Mouse (Mus musculus): ENCODE results near the gene Ccdc6.

The Ccdc6 gene

DNA sequence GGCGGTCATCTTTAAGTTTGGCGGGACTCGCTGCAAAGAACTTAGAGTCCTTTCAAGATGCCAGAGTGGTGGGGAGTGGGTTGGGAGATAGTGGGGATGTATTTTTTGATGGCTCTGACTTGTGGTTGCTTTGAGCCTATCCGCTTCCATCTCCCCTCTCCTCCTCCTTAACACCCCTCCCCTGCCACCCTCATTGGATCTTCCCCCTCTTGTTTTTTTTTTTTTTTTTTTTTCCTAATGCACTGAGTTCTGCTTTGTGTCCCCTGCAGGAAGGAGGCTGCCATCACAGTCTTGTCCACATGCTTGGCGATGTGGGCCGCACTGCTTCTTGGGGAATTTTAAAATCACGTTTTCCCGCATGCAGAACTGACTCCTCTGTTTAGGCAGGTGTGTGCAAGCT, 31.5 kb downstream of the Ccdc6 start:
- no peak for DNase-seq (ENCODE audit: extremely low read depth, insufficient read length, low spot score)

DNA sequence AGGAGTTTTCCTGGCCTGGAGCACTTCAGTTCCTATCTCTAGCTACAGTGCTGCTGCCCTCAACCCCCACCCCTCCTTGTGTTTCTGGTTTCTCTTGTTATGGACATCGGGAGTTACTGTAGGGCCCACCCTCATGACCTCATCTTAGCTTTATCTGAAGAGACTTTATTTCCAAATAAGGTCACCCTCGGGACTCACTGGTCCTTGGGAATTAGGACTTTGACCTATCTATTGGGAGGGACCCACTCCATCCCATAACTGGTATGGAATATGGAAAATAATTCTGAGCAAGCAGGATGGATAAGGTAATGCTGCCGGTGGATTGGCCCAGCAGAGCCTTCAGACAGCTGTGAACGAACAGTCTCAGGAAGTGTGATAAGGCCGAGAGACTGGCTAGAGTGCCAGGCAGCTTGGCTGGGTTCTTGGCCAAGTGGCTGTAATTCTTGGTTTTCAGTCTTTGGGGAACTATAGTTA, 35.2 kb downstream of the Ccdc6 start:
- no peak for DNase-seq (ENCODE audit: extremely low read depth, insufficient read length, low spot score)

DNA sequence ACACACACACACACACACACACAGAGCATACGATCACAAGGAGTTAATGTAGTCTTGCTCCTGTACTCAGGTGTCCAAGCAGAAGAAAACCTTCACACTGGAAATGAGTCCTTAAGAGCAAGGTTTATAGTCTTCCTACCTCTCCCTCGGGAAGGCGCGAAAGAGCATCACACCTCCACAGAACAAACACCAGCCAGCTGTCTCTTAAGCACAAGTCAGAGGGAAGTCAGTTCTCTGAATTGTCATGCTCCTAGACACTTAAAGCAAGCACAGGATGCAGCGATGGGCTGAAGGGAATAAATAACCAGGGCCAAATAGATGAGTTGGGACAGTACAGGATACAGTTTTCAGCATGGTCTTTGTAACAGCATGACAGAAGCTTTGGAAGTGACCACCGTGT, 35.8 kb downstream of the Ccdc6 start:
- DNase-seq (ENCODE audit: extremely low read depth, insufficient read length, low spot score) = no peak

DNA sequence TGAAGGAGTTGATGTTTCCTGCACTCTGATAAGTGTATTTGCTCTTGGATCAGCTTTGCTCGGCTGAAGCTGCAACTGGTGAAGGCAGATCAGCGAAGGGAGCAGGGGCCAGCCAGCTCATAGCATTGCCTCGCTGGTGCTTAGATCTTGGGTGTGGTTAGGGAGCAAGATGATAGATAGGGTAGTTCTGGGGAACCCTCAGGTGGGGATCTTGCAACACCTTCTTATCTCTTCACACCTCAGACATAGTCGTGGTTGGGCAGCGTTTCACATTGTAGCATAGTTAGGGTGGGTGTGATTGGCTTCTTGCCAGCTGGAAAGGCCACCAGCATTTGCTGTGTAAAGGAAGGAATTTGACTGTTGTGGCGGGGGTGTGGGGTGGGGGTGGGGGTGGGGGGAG, 36.3 kb downstream of the Ccdc6 start:
- DNase-seq (ENCODE audit: extremely low read depth, insufficient read length, low spot score) = no peak

DNA sequence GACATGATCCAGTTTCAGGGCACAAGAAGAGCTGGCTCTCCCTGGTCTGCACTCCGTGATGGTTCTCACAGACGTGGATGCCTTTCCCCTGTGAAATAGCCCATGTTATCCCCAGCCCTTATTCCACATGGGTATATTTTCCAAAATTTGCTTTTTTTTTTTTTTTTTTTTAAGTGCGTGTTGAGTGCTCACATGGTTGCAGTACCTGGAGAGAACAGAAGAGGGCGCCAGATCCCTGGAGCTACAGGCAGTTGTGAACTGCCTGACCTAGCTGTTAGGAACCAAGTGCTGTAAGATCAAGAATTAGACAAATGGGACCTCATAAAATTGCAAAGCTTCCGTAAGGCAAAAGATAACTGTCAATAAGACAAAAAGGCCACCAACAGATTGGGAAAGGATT, 38.8 kb downstream of the Ccdc6 start:
- no peak for DNase-seq (ENCODE audit: extremely low read depth, insufficient read length, low spot score)

DNA sequence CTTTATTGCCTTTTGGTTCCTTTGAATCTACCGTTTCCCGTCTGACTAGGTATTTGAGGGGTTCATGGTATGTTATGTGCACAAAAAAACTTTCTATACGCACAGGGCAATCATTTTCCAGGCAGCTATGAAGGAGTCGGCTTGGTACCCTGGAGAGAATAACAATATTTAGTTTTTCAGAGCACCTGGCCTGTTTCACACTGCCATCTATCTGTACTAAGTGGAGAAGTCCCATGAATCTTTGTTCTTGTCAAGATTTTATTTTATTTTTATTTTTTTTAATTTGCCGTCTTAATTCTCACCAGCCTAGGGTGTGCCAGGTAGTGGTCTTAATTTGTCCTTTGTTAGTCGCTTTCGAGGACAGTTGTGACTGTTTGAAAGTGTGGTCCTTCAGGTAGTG, 40.7 kb downstream of the Ccdc6 start:
- no peak for DNase-seq (ENCODE audit: extremely low read depth, insufficient read length, low spot score)

DNA sequence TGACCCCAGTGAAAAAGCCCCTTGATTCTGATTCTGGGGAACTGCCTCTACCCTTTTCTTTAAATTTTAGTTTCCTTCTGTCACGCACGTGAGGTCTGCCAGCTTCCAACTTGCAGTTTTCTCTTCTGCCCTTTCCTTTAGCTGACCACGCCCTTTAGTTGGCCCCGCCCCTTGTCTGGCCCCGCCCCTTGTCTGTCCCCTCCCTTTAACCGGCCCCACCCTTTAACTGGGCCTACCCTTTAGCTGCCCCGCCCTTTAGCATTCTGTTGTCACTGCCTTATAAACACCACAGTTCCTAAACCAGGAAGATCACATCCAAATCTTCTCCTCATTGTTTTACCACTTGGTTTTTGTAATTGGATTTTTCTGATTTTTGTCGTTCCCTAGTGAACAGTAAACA, 41.2 kb downstream of the Ccdc6 start:
- DNase-seq (ENCODE audit: extremely low read depth, insufficient read length, low spot score) = no peak

DNA sequence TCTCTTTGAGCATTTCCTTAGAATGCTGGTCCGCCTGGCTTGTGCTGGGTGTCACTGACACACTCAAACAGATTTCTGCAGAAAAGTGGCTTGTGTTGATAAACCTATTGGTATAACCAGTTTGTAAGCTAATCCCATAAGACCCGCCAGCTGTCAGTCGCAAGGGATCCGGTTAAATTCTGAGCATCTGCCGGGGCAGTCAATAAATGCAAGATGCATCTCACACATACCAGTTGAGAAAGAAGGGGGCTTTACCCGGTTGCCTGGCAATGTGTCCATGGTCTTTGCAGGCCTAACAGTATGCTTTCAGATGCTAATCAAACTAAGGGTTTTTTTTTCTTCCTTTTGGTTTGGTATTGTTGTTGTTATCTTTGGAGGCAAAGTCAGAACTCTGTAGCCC, 42.4 kb downstream of the Ccdc6 start:
- DNase-seq (ENCODE audit: extremely low read depth, insufficient read length, low spot score) = no peak

DNA sequence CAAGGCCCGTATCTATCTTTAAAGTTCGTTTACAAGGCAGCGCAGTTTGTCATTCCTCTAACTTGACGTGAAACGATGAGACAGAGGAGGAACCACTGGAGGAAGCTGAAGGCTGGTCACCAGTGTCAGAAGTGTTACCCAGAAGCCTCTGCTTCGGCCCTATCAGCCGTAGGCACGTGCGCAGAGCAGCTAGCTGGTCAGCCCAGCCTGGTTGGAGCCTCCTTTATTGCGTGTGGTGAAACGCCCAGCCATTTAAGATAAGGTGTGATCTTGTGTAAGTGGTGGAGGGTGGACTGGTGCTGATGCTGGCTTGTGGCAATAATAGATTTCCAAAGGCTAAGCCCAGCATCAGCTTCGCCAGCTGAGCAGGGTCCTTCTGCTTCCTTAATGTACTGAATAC, 43.5 kb downstream of the Ccdc6 start:
- no peak for DNase-seq (ENCODE audit: extremely low read depth, insufficient read length, low spot score)

DNA sequence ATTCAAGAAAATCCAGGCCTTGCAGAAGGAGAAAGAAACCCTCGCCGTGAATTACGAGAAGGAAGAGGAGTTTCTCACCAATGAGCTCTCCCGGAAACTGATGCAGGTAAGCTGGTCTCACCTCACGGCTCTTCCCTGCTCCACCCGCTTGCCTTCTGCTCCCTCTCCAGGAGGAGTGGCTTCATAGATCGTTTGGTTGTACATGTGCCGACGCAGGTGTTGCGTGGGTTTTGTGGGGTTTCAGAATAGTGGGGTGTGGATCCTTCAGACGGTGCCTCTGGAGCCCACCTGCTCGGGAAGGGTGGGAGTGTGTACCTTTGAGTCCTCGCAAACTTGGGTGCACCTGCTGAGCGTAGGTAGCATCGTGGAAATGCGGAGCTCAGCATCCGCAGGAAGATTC, 45.7 kb downstream of the Ccdc6 start:
- no peak for DNase-seq (ENCODE audit: extremely low read depth, insufficient read length, low spot score)

DNA sequence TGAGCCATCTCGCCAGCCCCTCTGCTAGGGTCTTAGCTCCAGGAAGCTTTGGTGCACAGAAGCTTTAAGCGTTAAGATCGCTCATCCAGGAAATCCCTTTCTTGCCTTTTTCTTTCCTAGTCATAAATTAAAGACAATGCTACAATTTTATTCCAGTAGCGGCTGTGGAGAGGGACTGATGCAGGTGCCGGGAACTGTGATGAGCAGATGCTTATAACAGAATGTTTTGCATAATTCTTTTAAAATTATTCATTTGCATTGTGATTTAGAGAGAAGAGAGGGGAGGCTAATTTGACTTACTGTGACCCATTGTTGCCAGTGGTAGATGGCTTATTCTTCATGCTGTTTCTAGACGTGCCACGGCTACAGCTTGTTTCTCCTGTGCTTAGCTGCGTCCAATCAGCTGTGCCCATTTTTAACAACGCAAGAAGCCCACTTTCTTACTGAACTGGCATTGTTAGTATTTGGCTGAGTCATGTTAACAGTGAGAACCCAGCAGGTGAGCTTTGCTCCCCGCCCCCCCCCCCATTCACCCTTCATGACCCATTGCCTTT, 47.2 kb downstream of the Ccdc6 start:
- no peak for DNase-seq (ENCODE audit: extremely low read depth, insufficient read length, low spot score)

DNA sequence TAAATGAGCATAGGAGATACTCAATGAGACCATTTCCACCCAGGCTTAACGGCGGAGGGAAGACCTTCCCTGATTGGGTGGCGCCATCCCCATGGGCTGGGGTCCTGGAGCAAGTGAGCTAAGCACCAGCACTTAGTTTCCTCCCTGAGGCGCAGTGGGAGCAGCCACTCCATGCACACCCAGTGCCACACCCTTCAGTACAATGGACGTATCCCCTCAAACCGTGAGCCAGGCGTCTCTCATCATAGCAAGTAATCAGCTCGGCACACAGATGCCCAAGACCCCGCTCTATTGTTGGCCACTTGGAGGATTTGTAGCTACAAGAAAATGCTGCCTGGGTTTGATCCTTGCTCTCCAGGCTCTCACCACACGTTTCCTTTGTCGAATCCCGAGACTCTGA, 49.0 kb downstream of the Ccdc6 start:
- no peak for DNase-seq (ENCODE audit: extremely low read depth, insufficient read length, low spot score)

DNA sequence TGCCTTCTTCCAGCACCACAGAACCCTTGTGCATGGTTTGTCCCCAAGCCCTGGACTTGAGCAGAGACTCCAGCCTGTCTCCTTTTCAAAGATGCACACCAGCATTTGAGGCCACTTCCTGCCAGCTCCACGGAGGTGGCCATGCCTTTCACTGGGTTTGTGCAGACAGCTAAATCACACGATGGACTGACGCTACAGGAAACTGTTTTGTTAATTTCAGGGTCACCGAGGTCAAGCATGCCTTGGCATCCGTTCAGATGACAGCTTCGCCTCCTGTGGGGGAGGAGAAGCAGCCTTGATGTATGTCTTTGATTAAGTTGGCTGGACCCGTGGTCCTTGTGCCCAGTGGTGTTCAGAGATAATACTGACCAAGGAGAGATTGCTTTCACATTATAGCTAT, 52.2 kb downstream of the Ccdc6 start:
- DNase-seq (ENCODE audit: extremely low read depth, insufficient read length, low spot score) = no peak

DNA sequence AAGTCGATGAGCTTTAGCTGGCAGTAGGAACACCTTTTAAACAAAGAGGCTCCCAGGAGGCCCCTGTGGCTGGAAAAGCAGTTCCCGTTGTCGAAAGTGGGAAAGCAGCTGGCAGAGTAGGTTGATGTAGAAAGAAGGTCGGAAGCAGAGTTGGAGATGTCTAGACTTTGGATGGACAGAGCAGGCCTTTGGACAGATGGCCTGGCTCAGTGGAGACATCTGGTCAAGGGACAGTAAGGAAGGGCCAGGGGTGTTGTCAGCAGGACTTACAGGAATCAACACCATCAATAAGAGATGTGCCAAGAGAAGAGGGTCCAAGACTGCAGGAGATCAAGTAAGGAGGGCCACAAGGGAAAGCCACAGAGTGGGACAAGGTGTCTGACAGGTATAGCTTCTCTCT, 53.4 kb downstream of the Ccdc6 start:
- no peak for DNase-seq (ENCODE audit: extremely low read depth, insufficient read length, low spot score)

DNA sequence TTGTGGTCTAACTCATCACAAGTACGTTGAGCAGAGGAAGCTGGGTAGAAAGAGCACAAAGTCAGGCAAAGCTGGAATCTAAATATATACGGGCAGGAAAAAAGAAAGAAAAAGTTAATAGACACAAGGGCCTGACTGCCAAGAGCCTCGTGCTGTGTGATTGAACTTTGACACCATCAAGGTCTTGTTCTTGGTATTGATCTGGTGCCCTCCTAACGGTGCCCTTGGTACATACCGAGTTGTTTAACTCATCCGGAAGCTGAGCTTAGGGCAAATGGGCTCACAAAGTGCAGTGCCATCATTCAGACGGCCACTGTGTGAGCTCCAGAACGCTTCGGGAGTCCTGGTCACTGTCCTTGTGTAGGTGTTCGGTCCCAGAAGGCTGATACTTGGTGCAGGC, 54.2 kb downstream of the Ccdc6 start:
- no peak for DNase-seq (ENCODE audit: extremely low read depth, insufficient read length, low spot score)

DNA sequence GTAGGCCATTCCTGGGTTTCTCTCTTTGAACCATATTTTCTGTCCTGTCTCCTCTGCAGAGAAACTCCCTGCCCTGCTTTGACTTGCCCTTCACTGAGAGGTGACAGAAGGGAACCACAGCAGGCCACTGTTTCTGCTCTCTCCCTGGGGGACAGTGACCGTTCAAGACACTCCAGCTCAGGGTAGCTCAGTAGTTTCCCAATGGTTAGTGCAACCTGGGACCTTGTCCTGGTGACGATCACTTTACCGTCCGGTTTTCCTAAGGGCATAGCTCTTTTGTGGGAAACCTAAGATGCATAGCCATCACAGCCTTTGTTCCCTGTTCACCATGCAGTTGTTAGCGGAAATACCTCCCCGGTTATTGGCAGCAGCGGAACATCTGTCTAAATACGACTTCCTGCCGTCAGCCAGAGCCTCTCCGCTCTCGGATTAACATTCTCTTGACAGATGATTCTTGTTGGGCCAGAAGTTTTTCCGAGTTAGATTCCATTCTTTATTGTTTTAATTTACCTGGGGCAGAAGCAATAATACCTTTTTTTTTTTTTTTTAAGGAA, 55.3 kb downstream of the Ccdc6 start:
- DNase-seq (ENCODE audit: extremely low read depth, insufficient read length, low spot score) = no peak

DNA sequence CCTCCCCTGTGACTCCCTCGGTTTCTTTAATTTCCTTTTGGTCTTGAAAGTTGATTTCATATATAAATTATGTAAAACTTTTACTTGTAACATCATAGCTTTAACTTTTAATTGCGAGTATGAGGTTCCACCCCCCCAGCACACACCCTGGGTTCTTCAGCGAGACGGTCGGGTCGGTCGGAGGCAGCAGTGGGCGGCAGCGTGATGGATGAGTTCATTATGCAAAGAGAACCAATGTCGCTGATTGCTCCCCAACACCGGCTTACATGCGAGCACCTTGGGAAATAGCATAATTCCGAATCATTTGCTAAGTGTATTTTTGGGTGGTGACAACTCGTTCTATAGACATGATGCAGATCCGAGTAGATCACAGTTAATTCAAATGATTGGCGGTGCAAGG, 56.9 kb downstream of the Ccdc6 start:
- DNase-seq (ENCODE audit: extremely low read depth, insufficient read length, low spot score) = no peak

DNA sequence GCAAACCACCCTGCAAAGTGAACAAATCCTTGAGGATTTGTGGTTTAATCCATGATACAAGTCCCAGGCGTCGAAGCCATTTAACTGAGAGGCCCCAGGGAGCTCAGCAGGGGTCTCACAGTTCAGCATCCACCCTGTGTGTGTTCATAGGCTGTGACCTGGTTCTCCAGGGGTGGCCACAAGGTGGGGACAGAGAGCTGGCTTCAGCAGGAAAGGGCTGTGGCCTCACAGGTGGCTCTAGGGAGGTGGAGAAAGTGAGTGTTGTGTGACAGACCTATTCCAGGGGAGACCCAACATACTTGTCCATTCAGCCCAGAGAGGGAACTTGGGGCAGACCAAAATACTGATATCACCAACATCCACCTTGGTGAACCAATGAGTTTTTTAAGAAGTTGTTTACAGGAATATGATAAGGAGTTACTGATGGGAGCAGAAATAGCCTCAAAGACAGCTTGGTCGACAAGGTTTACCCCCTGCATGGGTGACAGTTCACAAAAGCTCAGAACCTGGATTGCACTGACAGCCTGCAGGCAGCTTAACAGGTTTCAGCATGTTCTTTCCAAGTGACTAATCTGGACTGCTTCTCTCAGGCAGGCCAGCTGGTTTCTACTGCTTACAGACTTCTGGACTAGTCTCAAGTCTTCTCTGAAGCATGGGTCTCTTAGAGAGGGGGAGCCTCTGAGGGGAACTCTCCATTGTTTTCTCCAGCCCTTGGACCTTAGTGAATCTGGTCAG, 59.7 kb downstream of the Ccdc6 start:
- DNase-seq (ENCODE audit: extremely low read depth, insufficient read length, low spot score) = no peak

DNA sequence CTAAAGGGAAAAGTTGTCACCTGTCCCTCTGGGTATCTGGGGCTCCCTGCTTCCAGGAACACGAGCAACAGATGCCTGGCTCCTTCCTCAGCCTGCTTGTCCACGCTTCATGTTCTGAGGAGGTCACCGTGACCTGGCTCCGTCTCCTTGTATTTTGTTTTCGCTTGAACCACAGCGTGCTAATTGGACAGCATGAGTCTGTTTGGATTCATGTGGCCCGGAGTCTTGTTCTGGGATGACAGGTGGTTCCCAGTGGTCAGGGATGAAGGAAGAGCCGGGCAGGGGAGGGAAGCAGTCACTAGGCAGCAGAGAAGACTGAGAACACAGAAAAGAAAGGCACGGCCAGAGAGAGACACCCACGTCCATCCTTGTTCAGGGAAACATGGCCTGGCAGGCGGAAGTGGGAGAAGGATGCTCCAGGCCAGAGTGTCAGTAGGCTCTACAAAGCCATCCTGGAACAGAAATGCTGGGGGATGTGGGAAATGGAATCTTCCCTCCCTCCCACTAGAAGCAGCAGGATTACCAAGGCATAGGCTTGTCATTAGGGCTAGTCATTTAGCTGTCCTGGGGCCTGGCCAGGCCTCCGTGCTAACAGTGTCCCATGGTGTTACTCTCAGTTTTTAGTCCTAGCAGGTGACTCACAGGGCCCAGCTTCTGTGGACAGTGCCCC, 62.9 kb downstream of the Ccdc6 start:
- no peak for DNase-seq (ENCODE audit: extremely low read depth, insufficient read length, low spot score)

DNA sequence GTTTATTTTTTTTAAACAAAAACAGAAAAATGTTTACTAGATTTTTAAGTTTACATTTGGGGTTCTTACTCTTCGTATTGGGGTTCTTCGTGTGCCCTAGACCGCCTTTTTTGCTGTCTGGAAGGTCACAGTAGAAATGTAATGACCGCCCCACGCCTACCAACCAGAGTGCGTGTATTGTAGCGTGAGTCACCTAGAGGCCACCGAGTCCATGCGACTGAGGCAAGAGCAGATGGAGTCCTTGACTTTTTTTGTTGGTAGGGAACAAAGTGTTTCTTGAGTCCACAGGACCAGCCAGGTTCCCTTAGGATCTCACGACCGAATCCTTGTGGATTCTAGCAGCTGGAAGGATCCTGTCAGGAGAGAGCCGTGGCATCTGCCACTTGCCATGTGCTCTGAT, 63.9 kb downstream of the Ccdc6 start:
- no peak for DNase-seq (ENCODE audit: extremely low read depth, insufficient read length, low spot score)

DNA sequence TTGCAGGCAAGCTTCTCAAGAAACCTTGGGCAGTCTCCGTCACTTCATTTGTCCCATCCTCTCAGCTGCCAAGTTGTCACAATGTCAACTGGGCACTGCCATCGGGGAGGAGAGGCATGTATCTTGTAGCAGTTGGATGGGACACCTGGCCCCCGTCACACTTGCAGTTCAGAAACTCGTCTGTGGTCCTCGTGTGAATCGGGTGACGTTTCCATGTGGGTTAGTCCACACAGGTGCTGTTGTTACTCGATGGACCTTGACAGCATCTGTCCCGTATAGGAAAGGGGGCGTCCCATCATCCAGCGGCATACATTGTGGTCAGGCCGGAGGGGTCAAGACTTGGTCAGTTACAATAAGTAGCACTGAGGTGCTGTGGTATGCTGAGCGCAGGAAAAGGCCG, 64.6 kb downstream of the Ccdc6 start:
- no peak for DNase-seq (ENCODE audit: extremely low read depth, insufficient read length, low spot score)

DNA sequence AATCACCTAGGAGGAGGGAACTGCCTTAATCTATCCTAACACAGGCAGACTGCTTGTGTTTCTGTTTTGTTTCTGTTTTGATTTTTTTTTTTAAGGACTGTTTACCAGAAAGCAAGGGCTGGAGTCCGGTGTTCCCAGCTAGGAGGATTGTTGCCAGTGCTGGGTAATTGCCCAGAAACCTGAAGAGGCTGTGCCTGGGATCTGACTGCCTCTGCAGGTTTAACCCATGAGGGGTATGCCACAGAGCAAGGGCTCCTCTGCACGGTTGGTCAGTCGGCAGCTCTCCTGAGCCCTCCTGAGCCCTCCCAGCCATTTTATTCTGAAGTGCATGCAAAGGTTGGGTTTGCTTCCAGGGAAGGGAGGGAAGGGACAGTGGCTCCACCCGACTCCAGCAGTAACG, 66.8 kb downstream of the Ccdc6 start:
- DNase-seq (ENCODE audit: extremely low read depth, insufficient read length, low spot score) = no peak
